Mouse (Mus musculus) midbrain, embryonic 12.5 days (tissue): ENCODE data around the gene Tbx10. TPM values are rescaled to one million over a fixed set of nuclear protein-coding genes. Genes with fewer than 3 reads are reported as not detected.
A peak's percentile ranks its signal among the peaks of the same experiment; 100 is the strongest.
"Not testable (repeated sequence)": the region's sequence is repeated elsewhere in the genome, so short reads cannot be mapped to it uniquely, and the experiment has no call there.

ENCODE experiments used
- ATAC-seq: fragments of 200-750 bp; cut with Nextera tagmentation; 2 replicates; pipeline ENCODE4 v1.8.0; 2017; ENCODE audit warnings: low read depth, moderate TSS enrichment, moderate library complexity; ENCODE audit not compliant: low FRiP score
- H3K27ac ChIP-seq: fragments of 300-500 bp; sonication (generic); replicated peaks from 2 replicates; pipeline ENCODE4 v1.5.1; 2016; ENCODE audit warnings: mild to moderate bottlenecking
- H3K27me3 ChIP-seq: fragments of 300-500 bp; sonication (generic); 2 replicates; pipeline ENCODE4 v1.6.1; 2016; ENCODE audit warnings: mild to moderate bottlenecking
- H3K36me3 ChIP-seq: fragments of 300-500 bp; sonication (generic); 2 replicates; pipeline ENCODE4 v1.6.1; 2016
- H3K4me1 ChIP-seq: fragments of 300-500 bp; sonication (generic); 2 replicates; pipeline ENCODE4 v1.6.1; 2016
- H3K4me2 ChIP-seq: fragments of 300-500 bp; sonication (generic); replicated peaks from 2 replicates; pipeline ENCODE4 v1.6.1; 2016; ENCODE audit warnings: mild to moderate bottlenecking, moderate library complexity
- H3K4me3 ChIP-seq: fragments of 300-500 bp; sonication (generic); 2 replicates; pipeline ENCODE4 v1.5.1; 2016; ENCODE audit warnings: mild to moderate bottlenecking
- H3K9ac ChIP-seq: fragments of 300-500 bp; sonication (generic); replicated peaks from 2 replicates; pipeline ENCODE4 v1.6.1; 2016; ENCODE audit warnings: mild to moderate bottlenecking, moderate library complexity
- H3K9me3 ChIP-seq: fragments of 300-500 bp; sonication (generic); 2 replicates; pipeline ENCODE4 v1.6.1; 2016; ENCODE audit warnings: mild to moderate bottlenecking
- WGBS: fragments of 180-500 bp; shearing (Covaris S2); methylation state at CpG from one replicate; pipeline ENCODE4 v1.1.7; 2016; 5-methylcytosine and 5-hydroxymethylcytosine counted together
- polyA plus RNA-seq: library from polyadenylated mRNA; unstranded; fragments of >200 nt; fragmentation: Nextera tagmentation; extraction: Ambion mirVana; gene quantifications from 2 replicates; pipeline ENCODE4 v1.2.1, GENCODE M21; 2016

The Tbx10 gene
- polyA plus RNA-seq = not detected in 2 replicates

GRCm38 (mm10) chr19:3992416-3992815 lies at the start of gene Tbx10:
Gene Tbx10, plus strand, starts transcription at chr19:3992752.
- no peaks in the 10 kb centered on the region for H3K9me3 ChIP-seq
- H3K4me3 ChIP-seq = no peak within 1 kb of the TSS
- no peak for ATAC-seq
- no peak within 1 kb of the TSS for H3K27ac ChIP-seq
- H3K27me3 ChIP-seq = no peaks in the 10 kb centered on the region
- 65% methylated on average over 5 of the region's 5 CpGs for WGBS
- H3K4me1 ChIP-seq = no peaks in the 10 kb centered on the region
- no peaks in the 10 kb centered on the region for H3K36me3 ChIP-seq
- no peak within 1 kb of the TSS for H3K4me2 ChIP-seq
- no peak within 1 kb of the TSS for H3K9ac ChIP-seq

DNA sequence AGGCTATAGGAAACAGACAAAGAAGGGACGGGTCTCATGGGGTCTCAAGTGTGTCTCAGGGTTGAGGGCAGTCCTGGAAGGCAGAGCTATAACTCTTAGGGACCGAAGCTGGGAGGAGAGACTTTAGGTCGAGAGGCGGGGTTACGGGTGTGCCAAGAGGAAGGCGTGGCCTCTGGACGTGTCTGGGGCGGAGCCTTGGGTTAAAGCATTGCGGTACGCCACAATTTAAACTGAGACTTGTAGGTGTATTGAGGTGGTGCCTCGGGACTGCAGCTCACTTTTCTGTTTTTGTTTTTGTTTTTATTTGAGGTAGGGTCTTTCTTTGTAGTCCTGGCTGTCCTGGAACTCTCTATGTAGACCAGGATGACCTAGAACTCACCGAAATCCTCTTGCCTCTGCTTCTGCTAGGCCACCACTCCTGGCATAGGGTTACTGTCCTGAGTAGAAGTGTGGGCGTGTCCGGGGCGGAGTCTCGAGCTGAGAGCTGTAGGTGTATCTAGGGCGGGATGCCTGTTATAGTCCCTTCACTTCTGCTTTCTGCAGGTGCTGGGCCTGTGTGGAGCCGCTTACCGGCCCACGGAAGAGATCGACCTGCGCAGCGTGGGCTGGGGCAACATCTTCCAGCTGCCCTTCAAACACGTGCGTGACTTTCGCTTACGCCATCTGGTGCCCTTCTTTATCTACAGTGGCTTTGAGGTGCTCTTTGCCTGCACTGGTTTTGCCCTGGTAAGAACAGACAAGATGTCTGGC lies 49.4 kb upstream of the Tbx10 start:
- Histone ChIP-seq H3K9ac (no peak overlapping the region), H3K4me2 (no peak overlapping the region; the same call in 1 of the 2 replicates), H3K27me3 (peaks cover 11% of the 10 kb centered on the region; the same call in 1 of the 2 replicates), H3K36me3 (no peaks in the 10 kb centered on the region), H3K9me3 (no peaks in the 10 kb centered on the region), H3K27ac (no peak overlapping the region), H3K4me3 (no peak overlapping the region), H3K4me1 (no peaks in the 10 kb centered on the region)
- WGBS = 24% methylated on average over 27 of the region's 27 CpGs
- ATAC-seq = no peak

GRCm38 (mm10) chr19:3945872-3946564 lies 46.5 kb upstream of the Tbx10 start:
- no peak overlapping the region for H3K4me2 ChIP-seq
- no peak for ATAC-seq
- no peak overlapping the region for H3K4me3 ChIP-seq
- WGBS = 35% methylated on average over 10 of the region's 10 CpGs
- no peaks in the 10 kb centered on the region for H3K36me3 ChIP-seq
- peaks cover 11% of the 10 kb centered on the region; the same call in 1 of the 2 replicates for H3K27me3 ChIP-seq
- no peak overlapping the region for H3K27ac ChIP-seq
- H3K9ac ChIP-seq = no peak overlapping the region
- no peaks in the 10 kb centered on the region for H3K9me3 ChIP-seq
- H3K4me1 ChIP-seq = no peaks in the 10 kb centered on the region

- Histone ChIP-seq H3K27ac (no peak overlapping the region), H3K36me3 (no peaks in the 10 kb centered on the region), H3K4me1 (no peaks in the 10 kb centered on the region), H3K27me3 (peaks cover 11% of the 10 kb centered on the region; the same call in 1 of the 2 replicates), H3K9ac (no peak overlapping the region), H3K4me3 (no peak overlapping the region), H3K9me3 (no peaks in the 10 kb centered on the region), H3K4me2 (no peak overlapping the region)
- ATAC-seq = 0 out of 2 replicates have a peak, but pooled peaks have one; percentile 34
- WGBS = 15% methylated on average over 2 of the region's 2 CpGs
These were observed 45.8 kb upstream of the Tbx10 start for GRCm38 (mm10) chr19:3946715-3947114.

DNA sequence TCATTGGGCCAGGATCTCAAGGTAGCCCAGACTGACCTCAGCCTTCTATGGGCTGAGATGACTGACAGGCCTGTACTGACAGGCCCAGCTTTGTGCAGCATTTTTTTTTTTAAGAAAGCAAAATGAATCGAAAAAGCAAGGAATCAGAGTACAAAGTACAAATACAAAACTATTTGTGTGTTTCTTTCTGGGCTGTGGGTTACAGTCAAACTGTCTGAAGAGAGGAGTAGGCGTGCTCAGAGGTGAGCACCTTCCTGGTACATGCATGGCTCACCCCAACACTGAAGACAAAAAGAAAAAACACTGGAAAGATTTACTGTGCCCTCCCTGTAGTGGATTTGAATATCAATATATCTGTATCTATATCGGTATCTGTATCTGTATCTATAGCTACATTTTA lies 44.7 kb upstream of the Tbx10 start:
- H3K4me1 ChIP-seq = no peaks in the 10 kb centered on the region
- WGBS = 77% methylated on average over 3 of the region's 3 CpGs
- no peak overlapping the region for H3K4me2 ChIP-seq
- H3K27ac ChIP-seq = no peak overlapping the region
- ATAC-seq = no peak
- peaks cover 9% of the 10 kb centered on the region; the same call in 1 of the 2 replicates for H3K27me3 ChIP-seq
- no peaks in the 10 kb centered on the region for H3K36me3 ChIP-seq
- H3K4me3 ChIP-seq = no peak overlapping the region
- H3K9me3 ChIP-seq = no peaks in the 10 kb centered on the region
- no peak overlapping the region for H3K9ac ChIP-seq

DNA sequence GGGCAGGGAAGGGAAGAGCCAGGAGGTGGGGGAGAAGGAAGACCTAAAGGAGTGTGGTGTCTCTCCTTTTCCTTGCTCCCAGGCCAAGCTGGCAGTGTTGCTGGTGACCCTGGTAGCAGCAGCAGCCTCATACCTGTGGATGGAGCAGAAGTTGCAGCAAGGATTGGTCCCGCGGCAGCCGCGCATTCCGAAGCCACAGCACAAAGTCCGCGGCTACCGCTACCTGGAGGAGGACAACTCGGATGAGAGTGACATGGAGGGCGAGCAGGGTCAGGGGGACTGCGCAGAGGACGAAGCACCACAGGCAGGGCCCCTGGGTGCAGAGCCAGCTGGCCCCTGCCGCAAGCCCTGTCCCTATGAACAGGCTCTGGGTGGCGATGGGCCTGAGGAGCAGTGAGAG lies 44.0 kb upstream of the Tbx10 start:
- Histone ChIP-seq H3K27me3 (peaks cover 7% of the 10 kb centered on the region; the same call in 1 of the 2 replicates), H3K36me3 (no peaks in the 10 kb centered on the region), H3K4me2 (no peak overlapping the region), H3K27ac (no peak overlapping the region), H3K4me3 (no peak overlapping the region), H3K4me1 (no peaks in the 10 kb centered on the region), H3K9me3 (no peaks in the 10 kb centered on the region), H3K9ac (no peak overlapping the region)
- WGBS = 63% methylated on average over 14 of the region's 14 CpGs
- no peak for ATAC-seq

- ATAC-seq = no peak
- no peak overlapping the region for H3K9ac ChIP-seq
- whole genome bisulfite sequencing = 79% methylated on average over 3 of the region's 3 CpGs
These were observed 42.2 kb upstream of the Tbx10 start for GRCm38 (mm10) chr19:3950331-3950730.

GRCm38 (mm10) chr19:3951461-3951860 lies 41.1 kb upstream of the Tbx10 start:
- Histone ChIP-seq H3K4me2 (no peak overlapping the region), H3K27me3 (no peaks in the 10 kb centered on the region), H3K4me1 (no peaks in the 10 kb centered on the region), H3K36me3 (no peaks in the 10 kb centered on the region), H3K4me3 (no peak overlapping the region), H3K27ac (no peak overlapping the region), H3K9me3 (no peaks in the 10 kb centered on the region), H3K9ac (no peak overlapping the region)
- ATAC-seq = no peak

More at GRCm38 (mm10) chr19:3950331-3950730, 42.2 kb upstream of the Tbx10 start:
- Histone ChIP-seq H3K27me3 (no peaks in the 10 kb centered on the region), H3K27ac (no peak overlapping the region), H3K36me3 (no peaks in the 10 kb centered on the region), H3K4me2 (no peak overlapping the region), H3K4me1 (no peaks in the 10 kb centered on the region), H3K9me3 (no peaks in the 10 kb centered on the region), H3K4me3 (no peak overlapping the region)

DNA sequence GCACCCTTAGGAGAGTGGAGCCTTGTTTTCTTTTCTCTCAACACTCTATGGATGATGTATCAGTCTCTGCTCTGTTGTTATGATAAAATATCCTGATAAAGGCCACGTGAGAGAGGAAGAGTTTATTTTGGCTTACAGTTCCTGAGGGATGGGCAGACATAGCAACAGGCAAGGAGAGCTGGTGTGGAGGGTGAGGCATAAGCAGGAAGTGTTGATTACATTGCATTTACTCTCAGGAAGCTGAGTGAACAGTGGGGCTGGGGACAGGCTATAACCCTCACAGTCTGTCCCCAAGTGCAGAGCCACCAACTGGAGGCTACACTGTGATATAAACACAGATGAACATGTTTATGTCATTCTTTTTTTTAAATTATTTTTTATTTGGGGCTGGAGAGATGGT lies 40.5 kb upstream of the Tbx10 start:
- Histone ChIP-seq H3K4me2 (no peak overlapping the region), H3K4me1 (no peaks in the 10 kb centered on the region), H3K9me3 (no peaks in the 10 kb centered on the region), H3K27ac (no peak overlapping the region), H3K27me3 (no peaks in the 10 kb centered on the region), H3K9ac (no peak overlapping the region), H3K36me3 (no peaks in the 10 kb centered on the region), H3K4me3 (no peak overlapping the region)
- WGBS = 35% methylated on average over 1 of the region's 1 CpGs
- no peak for ATAC-seq

- WGBS = 84% methylated on average over 3 of the region's 3 CpGs
- ATAC-seq = no peak
- H3K9ac ChIP-seq = no peak overlapping the region
- H3K27me3 ChIP-seq = no peaks in the 10 kb centered on the region
- no peaks in the 10 kb centered on the region for H3K36me3 ChIP-seq
- no peaks in the 10 kb centered on the region for H3K4me1 ChIP-seq
- no peaks in the 10 kb centered on the region for H3K9me3 ChIP-seq
- H3K4me2 ChIP-seq = no peak overlapping the region
- H3K4me3 ChIP-seq = no peak overlapping the region
- no peak overlapping the region for H3K27ac ChIP-seq
These were observed 37.5 kb upstream of the Tbx10 start for GRCm38 (mm10) chr19:3955033-3955432.

- no peak for ATAC-seq
- Histone ChIP-seq H3K4me1 (no peaks in the 10 kb centered on the region), H3K4me3 (no peak overlapping the region), H3K4me2 (no peak overlapping the region), H3K27me3 (no peaks in the 10 kb centered on the region), H3K36me3 (no peaks in the 10 kb centered on the region), H3K27ac (no peak overlapping the region), H3K9ac (no peak overlapping the region), H3K9me3 (no peaks in the 10 kb centered on the region)
- 53% methylated on average over 4 of the region's 4 CpGs for WGBS
These were observed 36.7 kb upstream of the Tbx10 start for GRCm38 (mm10) chr19:3955804-3956203.

DNA sequence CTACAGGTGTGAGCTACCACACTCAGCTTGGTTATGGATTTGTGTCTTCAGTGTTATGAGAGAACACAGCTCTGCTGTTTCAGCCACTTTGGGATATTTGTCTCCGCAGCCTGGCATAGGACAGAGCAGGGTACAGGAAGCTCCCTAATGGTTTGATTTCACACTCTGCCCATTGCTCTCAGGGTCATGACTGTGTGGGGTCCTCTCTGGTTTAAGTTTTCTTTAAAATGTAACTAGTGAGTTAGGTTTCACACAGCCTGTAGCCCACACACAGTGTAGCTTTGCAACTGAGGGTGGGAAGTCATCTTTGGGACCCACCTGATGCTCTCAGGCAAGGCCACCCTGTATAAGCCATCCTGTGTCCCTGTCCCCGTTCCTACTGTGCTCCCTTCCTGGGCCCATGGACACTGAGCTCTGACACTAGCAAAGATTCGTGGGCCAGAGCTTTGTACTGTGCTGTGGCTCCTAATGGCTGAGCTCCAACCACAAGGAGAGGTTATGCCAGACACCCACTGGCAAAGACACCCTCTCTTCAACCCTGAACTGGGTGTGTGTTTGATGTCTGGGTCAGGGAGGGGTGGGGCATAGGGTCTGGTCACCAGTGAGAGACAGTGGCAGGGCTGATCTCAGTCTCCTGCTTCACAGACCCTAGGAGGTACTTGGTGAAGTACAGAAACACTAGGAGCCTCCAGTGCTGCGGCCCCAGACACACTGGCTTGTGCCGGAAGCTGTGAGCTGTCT lies 35.1 kb upstream of the Tbx10 start:
- H3K27ac ChIP-seq, H3K9ac ChIP-seq, H3K27me3 ChIP-seq, H3K36me3 ChIP-seq, ATAC-seq, H3K9me3 ChIP-seq, H3K4me2 ChIP-seq, H3K4me1 ChIP-seq, H3K4me3 ChIP-seq: not testable (repeated sequence)
- WGBS = 79% methylated on average over 5 of the region's 5 CpGs
